Mouse (Mus musculus): ENCODE measurements at regions not wholly inside any gene's neighbourhood (a gene's known extent, or its start where the extent isn't known, plus 50 kb on each side); places are given as distances from the start of the nearest gene placed in this dataset.

DNA sequence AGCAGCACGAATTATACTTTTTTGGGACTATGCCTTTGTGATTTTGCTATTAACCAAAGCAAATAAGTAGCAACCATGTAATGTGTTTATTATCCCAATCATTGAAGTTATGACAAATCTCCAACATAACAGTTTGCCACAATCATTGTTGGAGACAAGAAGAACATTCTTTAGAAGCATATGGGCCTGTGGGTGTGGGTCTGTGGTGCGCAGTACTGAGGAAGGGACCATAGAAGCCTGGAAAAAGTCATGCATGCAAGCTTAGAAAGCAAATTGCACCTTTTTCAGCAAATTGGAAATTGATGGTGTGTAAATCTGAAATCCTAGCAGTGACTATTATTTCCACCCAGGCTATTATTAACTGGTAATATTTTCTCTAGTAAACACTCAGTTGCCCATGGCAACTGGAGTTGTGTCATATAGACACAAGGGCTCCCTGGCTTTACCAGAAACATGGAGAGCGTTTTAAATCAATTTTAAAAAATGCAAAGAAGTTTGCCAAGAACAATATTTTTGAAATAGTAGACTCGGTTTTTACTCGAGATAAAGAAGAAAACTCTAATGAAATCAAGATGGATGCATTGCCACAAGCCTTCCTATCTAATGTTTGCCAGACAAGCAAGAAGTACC lies 325.4 kb upstream of the N6amt1 start:
- H3K27me3 ChIP-seq (ENCODE audit: insufficient read depth, low read length): no peaks in the 10 kb centered on the region
- no peak for TF ChIP-seq CTCF (IDR thresholded peaks at IDR 0.05; ENCODE audit: low read depth)
- no peak overlapping the region for H3K4me2 ChIP-seq (ENCODE audit: low read depth)
- DNase-seq (no peak), ATAC-seq (0 out of 2 replicates have a peak, but pooled peaks have one; percentile 34)
- no peaks in the 10 kb centered on the region for H3K4me1 ChIP-seq (ENCODE audit: insufficient read depth)
- H3K36me3 ChIP-seq (ENCODE audit: insufficient read depth): no peaks in the 10 kb centered on the region
- WGBS: 67% methylated on average over 5 of the region's 5 CpGs
- no peak overlapping the region for H3K9ac ChIP-seq
- H3K27ac ChIP-seq (ENCODE audit: low read depth, low read length): no peak overlapping the region
- no peaks in the 10 kb centered on the region for H3K9me3 ChIP-seq (ENCODE audit: low read length)
- no peak overlapping the region for H3K4me3 ChIP-seq (ENCODE audit: low read depth, low read length)

- Histone ChIP-seq H3K4me3 (ENCODE audit: low read depth, low read length) (no peak overlapping the region), H3K4me1 (ENCODE audit: insufficient read depth) (no peaks in the 10 kb centered on the region), H3K27me3 (ENCODE audit: insufficient read depth, low read length) (no peaks in the 10 kb centered on the region), H3K9ac (no peak overlapping the region), H3K4me2 (ENCODE audit: low read depth) (no peak overlapping the region), H3K9me3 (ENCODE audit: low read length) (no peaks in the 10 kb centered on the region), H3K36me3 (ENCODE audit: insufficient read depth) (no peaks in the 10 kb centered on the region), H3K27ac (ENCODE audit: low read depth, low read length) (no peak overlapping the region)
- no peak for DNase-seq
- 70% methylated on average over 1 of the region's 1 CpGs for WGBS
- TF ChIP-seq CTCF (IDR thresholded peaks at IDR 0.05; ENCODE audit: low read depth): no peak
- no peak for ATAC-seq
Measured at GRCm38 (mm10) chr16:87027621-87028020, 326.4 kb upstream of the N6amt1 start.

GRCm38 (mm10) chr16:87022041-87022440 lies 331.9 kb upstream of the N6amt1 start:
- Histone ChIP-seq H3K4me3 (ENCODE audit: low read depth, low read length) (no peak overlapping the region), H3K4me1 (ENCODE audit: insufficient read depth) (no peaks in the 10 kb centered on the region), H3K9me3 (ENCODE audit: low read length) (no peaks in the 10 kb centered on the region), H3K4me2 (ENCODE audit: low read depth) (no peak overlapping the region), H3K27ac (ENCODE audit: low read depth, low read length) (no peak overlapping the region), H3K9ac (no peak overlapping the region), H3K27me3 (ENCODE audit: insufficient read depth, low read length) (no peaks in the 10 kb centered on the region), H3K36me3 (ENCODE audit: insufficient read depth) (no peaks in the 10 kb centered on the region)
- 91% methylated on average over 4 of the region's 4 CpGs for WGBS
- no peak for DNase-seq
- no peak for ATAC-seq
- TF ChIP-seq CTCF (IDR thresholded peaks at IDR 0.05; ENCODE audit: low read depth): no peak

- no peak for ATAC-seq
- Histone ChIP-seq H3K9me3 (ENCODE audit: low read length) (no peaks in the 10 kb centered on the region), H3K27ac (ENCODE audit: low read depth, low read length) (no peak overlapping the region), H3K4me1 (ENCODE audit: insufficient read depth) (no peaks in the 10 kb centered on the region), H3K4me2 (ENCODE audit: low read depth) (no peak overlapping the region), H3K27me3 (ENCODE audit: insufficient read depth, low read length) (no peaks in the 10 kb centered on the region), H3K36me3 (ENCODE audit: insufficient read depth) (no peaks in the 10 kb centered on the region), H3K9ac (no peak overlapping the region), H3K4me3 (ENCODE audit: low read depth, low read length) (no peak overlapping the region)
- no peak for DNase-seq
- no peak for TF ChIP-seq CTCF (IDR thresholded peaks at IDR 0.05; ENCODE audit: low read depth)
- WGBS: 91% methylated on average over 7 of the region's 7 CpGs
Measured at GRCm38 (mm10) chr16:87017107-87017670, 336.8 kb upstream of the N6amt1 start.

DNA sequence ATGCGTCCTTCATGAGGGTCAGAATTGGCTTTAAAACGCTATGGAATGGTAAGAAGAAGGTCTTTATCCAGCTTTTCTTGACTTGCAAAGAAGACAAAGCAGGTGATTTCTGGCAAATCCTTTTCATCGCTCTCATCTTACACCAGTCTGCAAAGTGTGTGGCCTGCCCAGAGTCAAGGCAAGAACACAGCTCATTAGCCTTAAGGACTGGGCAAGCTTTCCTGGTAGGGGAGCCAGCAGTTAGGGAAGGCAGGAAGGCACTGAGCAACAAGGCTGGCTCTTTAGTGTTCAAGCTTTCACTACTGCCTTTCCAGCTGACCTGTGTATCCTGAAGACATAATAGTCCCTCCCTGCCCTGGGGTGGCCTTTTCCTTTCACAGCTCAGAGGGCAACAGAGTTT lies 352.4 kb upstream of the N6amt1 start:
- DNase-seq: no peak
- Histone ChIP-seq H3K36me3 (ENCODE audit: insufficient read depth) (no peaks in the 10 kb centered on the region), H3K9ac (no peak overlapping the region), H3K4me3 (ENCODE audit: low read depth, low read length) (no peak overlapping the region), H3K27me3 (ENCODE audit: insufficient read depth, low read length) (no peaks in the 10 kb centered on the region), H3K4me2 (ENCODE audit: low read depth) (no peak overlapping the region), H3K9me3 (ENCODE audit: low read length) (no peaks in the 10 kb centered on the region), H3K27ac (ENCODE audit: low read depth, low read length) (no peak overlapping the region), H3K4me1 (ENCODE audit: insufficient read depth) (no peaks in the 10 kb centered on the region; the same call in 1 of the 2 replicates)
- peak; percentile 65 for ATAC-seq
- 32% methylated on average over 3 of the region's 3 CpGs for WGBS
- TF ChIP-seq CTCF (IDR thresholded peaks at IDR 0.05; ENCODE audit: low read depth): no peak

DNA sequence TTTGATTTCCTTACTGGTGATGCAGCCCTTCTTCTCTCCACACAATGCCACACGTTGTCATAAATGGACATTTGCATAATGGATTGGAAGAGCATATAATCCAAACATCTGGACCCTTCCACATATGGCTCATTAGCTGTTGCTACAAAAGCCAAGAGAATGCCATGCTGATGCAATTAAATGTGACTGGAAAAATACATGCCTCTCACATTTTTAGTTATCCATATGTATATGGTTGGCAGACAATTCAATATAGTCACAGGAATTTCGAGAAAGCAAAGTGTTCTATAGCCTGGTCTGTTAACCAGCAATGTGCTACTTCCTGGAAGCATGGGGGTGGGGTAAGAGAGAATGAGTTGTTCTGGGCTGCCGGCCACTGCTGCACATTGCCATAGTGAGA lies 352.9 kb upstream of the N6amt1 start:
- no peak overlapping the region for H3K9ac ChIP-seq

DNA sequence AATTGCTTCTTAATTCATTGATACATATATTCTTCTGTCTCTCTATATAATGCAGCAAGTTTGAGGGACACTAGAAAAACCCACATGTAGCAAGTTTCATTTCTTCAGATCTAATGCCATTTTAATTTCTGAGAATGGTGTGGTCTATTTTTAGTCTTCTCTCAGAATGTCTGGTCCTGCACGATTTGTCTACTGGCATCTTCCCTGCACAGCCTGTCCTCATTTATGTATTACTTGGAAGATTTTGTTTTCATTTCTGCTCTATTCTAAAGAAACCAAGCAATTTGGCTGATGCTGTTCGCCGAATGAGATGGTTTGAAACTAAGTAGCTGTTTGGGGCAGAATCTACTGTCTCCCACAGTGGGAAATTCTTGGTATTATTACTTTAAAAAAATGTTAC lies 382.3 kb upstream of the N6amt1 start:
- DNase-seq: peak; percentile 11
- no peak overlapping the region for H3K27ac ChIP-seq (ENCODE audit: low read depth, low read length)
- H3K27me3 ChIP-seq (ENCODE audit: insufficient read depth, low read length): no peaks in the 10 kb centered on the region
- H3K36me3 ChIP-seq (ENCODE audit: insufficient read depth): no peaks in the 10 kb centered on the region
- 72% methylated on average over 3 of the region's 3 CpGs for WGBS
- no peak overlapping the region for H3K9ac ChIP-seq
- H3K9me3 ChIP-seq (ENCODE audit: low read length): no peaks in the 10 kb centered on the region
- no peak overlapping the region for H3K4me3 ChIP-seq (ENCODE audit: low read depth, low read length)
- H3K4me2 ChIP-seq (ENCODE audit: low read depth): no peak overlapping the region
- no peaks in the 10 kb centered on the region for H3K4me1 ChIP-seq (ENCODE audit: insufficient read depth)
- no peak for TF ChIP-seq CTCF (IDR thresholded peaks at IDR 0.05; ENCODE audit: low read depth)
- no peak for ATAC-seq

More for the DNA sequence above, 352.9 kb upstream of the N6amt1 start:
- Histone ChIP-seq H3K4me3 (ENCODE audit: low read depth, low read length) (no peak overlapping the region), H3K9me3 (ENCODE audit: low read length) (no peaks in the 10 kb centered on the region), H3K36me3 (ENCODE audit: insufficient read depth) (no peaks in the 10 kb centered on the region), H3K4me1 (ENCODE audit: insufficient read depth) (no peaks in the 10 kb centered on the region; the same call in 1 of the 2 replicates), H3K4me2 (ENCODE audit: low read depth) (no peak overlapping the region), H3K27me3 (ENCODE audit: insufficient read depth, low read length) (no peaks in the 10 kb centered on the region), H3K27ac (ENCODE audit: low read depth, low read length) (0 out of 2 replicates have a peak overlapping the region, but pooled peaks have one; percentile 23)
- 18% methylated on average over 3 of the region's 3 CpGs for WGBS
- TF ChIP-seq CTCF (IDR thresholded peaks at IDR 0.05; ENCODE audit: low read depth): no peak
- peak; percentile 67 for DNase-seq
- ATAC-seq: peak; percentile 90
